Mouse (Mus musculus) G1E-ER4 (cell line): ENCODE data around the gene Atrn. TPM values are rescaled to one million over a fixed set of nuclear protein-coding genes. Genes with fewer than 3 reads are reported as not detected.

Source experiments
- GATA1 ChIP-seq: IDR thresholded peaks from one replicate; pipeline ENCODE4 v1.8.0; 2012; ENCODE audit warnings: low read length, inconsistent platforms
- polyA plus RNA-seq: library from polyadenylated mRNA; stranded (reverse); fragments of >175 nt; gene quantifications from 2 replicates; pipeline ENCODE4 v1.2.3, GENCODE M21; 2012

Gene Atrn
- polyA plus RNA-seq, 1 experiment = 2.8 TPM

- no peak for TF ChIP-seq GATA1
Measured at GRCm38 (mm10) chr2:131052862-131053418, 146.6 kb downstream of the Atrn start.

- no peak for TF ChIP-seq GATA1
Measured at GRCm38 (mm10) chr2:131053851-131054645, 147.8 kb downstream of the Atrn start.

- no peak for TF ChIP-seq GATA1
Measured at GRCm38 (mm10) chr2:131054646-131055264, 148.5 kb downstream of the Atrn start.

- no peak for TF ChIP-seq GATA1
Measured at GRCm38 (mm10) chr2:131055631-131056030, 149.3 kb downstream of the Atrn start.

GRCm38 (mm10) chr2:131056191-131056590, 149.9 kb downstream of the Atrn start:
- no peak for TF ChIP-seq GATA1

- TF ChIP-seq GATA1 = no peak
Measured at GRCm38 (mm10) chr2:131058672-131059071, 152.4 kb downstream of the Atrn start.

- TF ChIP-seq GATA1 = no peak
Measured at GRCm38 (mm10) chr2:131059377-131059776, 153.1 kb downstream of the Atrn start.

GRCm38 (mm10) chr2:131059781-131060540, 153.7 kb downstream of the Atrn start:
- no peak for TF ChIP-seq GATA1

GRCm38 (mm10) chr2:131060784-131061183, 154.5 kb downstream of the Atrn start:
- no peak for TF ChIP-seq GATA1

GRCm38 (mm10) chr2:131061607-131062006, 155.3 kb downstream of the Atrn start:
- no peak for TF ChIP-seq GATA1

- TF ChIP-seq GATA1 = no peak
Measured at GRCm38 (mm10) chr2:131063404-131063864, 157.1 kb downstream of the Atrn start, which contains the start of gene Adam33. Gene Adam33, minus strand, starts transcription at chr2:131063814.

GRCm38 (mm10) chr2:131066342-131066741, 160.0 kb downstream of the Atrn start:
- no peak for TF ChIP-seq GATA1

- TF ChIP-seq GATA1 = no peak
Measured at GRCm38 (mm10) chr2:131067481-131067880, 161.2 kb downstream of the Atrn start.

GRCm38 (mm10) chr2:131072536-131072935, 166.2 kb downstream of the Atrn start:
- no peak for TF ChIP-seq GATA1

Other genes with a start within 250 kb of the Atrn start
- gene Ddrgk1, start 241.8 kb upstream of the Atrn start, polyA plus RNA-seq = 90.1 and 112 TPM in 2 replicates
- 6.5 and 22.4 TPM in 2 replicates for gene Itpa, start 238.9 kb upstream of the Atrn start, polyA plus RNA-seq
- gene Slc4a11, start 209.0 kb upstream of the Atrn start, polyA plus RNA-seq = 0.02 TPM in 1 of 2 replicates, not detected in the other
- gene 4930402H24Rik, start 89 bp upstream of the Atrn start, polyA plus RNA-seq = 3.3 and 5.2 TPM in 2 replicates
- gene Gfra4, start 136.6 kb downstream of the Atrn start, polyA plus RNA-seq = not detected in 2 replicates
- not detected in 2 replicates for gene Adam33, start 157.3 kb downstream of the Atrn start, polyA plus RNA-seq
- 0.01 and 0.02 TPM in 2 replicates for gene Siglec1, start 180.3 kb downstream of the Atrn start, polyA plus RNA-seq
- gene Hspa12b, start 220.8 kb downstream of the Atrn start, polyA plus RNA-seq = 7.8 and 9.9 TPM in 2 replicates
- not detected in 2 replicates for gene Gm11037, start 227.0 kb downstream of the Atrn start, polyA plus RNA-seq